Mouse (Mus musculus) kidney, adult 11 months (tissue): ENCODE data around the gene Furin.

ENCODE experiments used
- DNase-seq: peaks from one replicate; pipeline ENCODE4 v3.0.0; 2022

Gene Furin

DNA sequence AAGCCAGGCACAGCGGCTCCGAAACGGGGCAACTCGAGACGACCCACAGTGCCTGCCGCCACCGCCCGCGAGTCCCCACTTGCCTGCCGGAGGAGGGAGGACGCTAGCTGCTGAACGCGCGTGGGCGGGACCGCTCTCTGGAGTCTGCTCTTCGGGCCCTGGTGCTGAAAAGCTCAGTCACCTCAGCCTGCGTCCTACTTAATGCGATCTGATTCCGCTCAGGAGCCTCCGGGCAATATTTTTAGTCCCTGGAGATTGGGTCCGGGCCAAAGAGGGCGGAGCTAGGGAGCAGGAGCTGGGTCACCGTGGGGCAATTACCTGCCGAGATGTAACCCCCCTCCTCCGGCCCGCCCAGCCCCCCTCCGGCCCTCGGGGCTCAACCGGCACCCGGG is 34.6 kb downstream of the Furin start:
- peak; percentile 81 for DNase-seq

DNA sequence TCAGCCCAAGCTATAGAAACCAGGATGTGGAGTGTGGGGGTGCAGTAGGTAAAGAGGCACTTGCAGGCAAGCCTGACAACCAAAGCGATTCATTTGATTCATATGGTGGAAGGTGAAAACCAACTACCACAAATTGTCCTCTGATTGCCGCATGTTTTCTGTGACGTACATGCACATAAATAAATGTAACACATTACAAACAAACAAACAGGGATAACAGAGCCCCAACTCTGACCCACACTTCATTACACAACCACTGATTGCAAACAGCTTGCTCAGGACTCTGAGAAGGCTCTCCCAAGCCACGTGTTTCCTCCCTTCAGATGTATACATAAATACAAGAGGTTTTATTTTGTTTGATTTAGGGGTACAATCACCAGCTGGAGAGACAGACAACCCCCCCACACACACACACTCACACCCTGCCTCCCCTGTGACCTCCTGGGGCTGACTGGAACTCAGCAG is 35.2 kb downstream of the Furin start:
- DNase-seq: no peak

DNA sequence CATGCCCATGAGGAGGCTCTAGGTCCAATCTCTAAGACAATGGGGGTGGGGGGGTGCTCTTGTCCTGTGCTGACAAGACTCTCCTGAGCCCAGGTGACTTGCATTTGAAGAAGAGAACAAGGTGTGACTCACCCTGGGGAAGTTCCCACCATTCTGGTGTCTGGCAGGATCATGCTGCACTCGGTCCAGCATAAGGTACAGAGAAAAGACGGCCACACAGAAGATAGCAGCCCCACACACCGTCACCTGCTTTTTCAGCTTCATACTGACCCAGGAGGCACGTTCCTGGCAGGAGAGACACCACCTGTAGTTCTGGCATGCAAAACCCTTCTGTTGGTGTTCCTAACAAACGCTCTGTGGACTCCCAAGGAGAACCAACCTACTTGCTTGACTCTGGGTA is 35.8 kb downstream of the Furin start:
- DNase-seq: no peak

DNA sequence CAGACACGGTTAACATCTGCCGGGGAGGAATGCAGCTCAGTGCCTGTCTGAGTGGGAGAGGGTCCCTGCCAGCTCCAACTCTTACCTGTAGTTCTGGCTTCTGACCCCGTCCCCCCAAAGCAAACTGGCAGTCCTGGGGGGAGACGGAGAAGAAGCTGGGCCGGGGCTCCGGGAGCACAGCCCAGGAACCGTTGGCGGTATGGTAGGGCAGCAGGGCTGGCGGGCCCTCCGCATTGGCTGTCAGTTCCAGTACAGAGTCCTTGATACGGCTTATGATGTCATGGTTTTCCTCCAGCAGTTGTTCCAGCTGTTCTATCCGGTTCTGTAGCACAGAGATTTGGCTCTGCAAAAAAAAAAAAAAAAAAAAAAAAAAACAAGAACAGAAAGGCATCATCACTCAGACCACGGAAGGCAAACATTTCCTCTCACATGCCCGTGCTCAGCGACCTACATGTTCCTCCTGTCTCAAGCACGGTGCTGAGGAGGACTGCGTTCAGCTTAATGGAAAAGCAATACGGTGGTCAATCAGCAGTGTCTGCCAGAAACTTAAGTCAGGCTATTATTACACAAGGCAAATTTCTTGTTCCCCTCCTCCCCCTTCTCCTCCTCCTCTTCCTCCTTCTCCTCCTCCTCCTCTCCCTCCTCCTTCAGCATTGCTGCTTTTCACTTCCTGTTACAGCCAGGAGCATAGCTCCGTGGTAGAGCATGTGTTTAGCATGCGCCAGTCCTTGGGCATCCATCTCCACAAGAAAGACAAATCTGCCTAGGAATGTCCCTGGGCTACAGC is 36.4 kb downstream of the Furin start:
- DNase-seq: no peak

DNA sequence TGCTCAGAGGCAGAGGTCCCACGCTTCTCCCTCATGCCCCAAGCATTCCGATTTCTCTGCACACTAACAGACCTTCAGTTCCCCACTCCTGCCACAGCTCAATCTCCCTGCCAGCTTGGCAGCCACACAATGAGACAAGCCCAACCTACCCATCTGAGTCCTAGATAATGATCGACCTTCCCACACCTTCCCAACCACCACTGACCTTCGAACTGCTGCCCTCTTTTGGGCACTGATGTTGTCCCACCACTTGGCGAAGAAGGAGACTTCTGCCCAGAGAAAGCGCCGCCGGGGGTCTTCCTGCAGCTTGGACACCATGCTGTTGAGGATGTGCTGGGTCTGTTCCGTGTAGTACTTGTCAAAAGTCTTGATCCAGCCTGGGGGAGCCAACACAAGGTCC is 37.2 kb downstream of the Furin start:
- no peak for DNase-seq

DNA sequence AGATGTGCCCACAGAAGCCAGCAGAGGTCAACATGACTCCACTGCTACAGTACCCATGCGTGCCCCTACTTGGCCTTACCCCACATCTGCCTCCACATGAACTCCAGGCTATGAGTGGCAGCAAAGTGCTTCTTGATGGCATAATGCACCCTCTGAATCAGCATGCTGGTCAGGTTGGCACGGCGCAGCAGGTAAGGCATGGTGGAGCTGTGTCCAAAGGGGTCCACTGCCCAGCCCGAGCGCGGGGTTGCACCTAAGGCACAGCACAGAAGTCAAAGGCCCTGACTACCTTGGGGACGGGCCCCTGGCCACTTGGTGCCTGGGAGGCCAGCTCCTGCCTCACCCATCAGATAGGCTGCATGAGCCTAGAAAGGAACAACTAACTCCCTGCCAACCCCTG is 38.0 kb downstream of the Furin start:
- no peak for DNase-seq

DNA sequence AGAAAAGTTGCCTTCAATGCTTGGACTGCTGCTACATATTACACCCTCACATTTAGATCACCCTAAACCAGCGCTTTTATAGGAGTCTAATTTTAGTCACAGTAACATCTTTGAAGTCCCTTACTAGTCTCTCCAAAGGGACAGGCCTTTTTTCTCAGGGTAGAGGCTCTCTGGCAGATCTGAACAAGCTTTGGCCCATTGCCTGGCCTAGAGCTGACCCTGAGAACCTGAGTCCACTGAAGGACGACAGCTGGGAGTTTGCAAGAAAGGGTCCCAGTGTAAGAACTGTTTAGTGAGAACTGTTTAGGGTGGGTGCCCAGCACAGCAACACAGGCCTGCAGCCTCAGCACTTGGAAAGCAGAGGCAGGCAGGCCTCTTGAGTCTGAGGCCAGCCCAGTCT is 39.5 kb downstream of the Furin start:
- no peak for DNase-seq

DNA sequence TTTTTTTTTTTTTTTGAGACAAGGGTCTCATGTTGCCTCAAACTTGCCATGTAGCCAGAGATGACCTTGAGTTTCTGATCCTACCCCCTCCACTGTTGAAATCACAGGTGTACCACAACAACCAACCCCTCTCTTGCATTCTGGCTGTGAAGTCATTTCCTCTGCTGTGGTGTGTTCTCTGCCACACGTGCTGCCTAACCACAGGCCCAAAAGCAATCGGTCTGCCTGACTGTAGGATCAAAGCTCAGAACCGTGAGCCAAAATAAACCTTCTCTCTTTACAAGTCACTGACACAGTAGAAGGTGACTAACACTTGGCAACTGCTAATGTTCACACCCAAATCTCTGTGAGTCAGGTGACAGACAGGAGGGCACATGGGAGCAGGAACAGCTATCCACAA is 44.8 kb downstream of the Furin start:
- no peak for DNase-seq

DNA sequence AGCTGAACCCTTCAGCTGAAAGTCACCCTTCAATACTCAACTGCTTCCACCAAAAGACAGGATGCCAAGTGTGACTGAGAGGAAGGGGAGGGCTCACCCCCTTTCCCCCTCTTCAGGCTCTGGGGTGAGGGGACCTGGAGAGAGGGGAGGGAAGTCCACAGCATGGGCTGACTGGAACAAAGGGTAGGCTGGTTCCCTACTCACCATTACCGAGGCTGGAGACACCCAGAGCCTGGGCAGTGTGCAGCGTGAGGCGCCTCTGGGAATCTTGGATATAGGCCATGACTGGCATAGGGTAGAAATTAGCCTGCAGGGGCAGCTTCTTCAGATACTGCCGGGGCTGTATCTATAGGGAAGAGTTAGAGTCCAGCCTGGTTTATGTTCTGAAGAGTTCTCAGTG is 47.2 kb downstream of the Furin start:
- no peak for DNase-seq

DNA sequence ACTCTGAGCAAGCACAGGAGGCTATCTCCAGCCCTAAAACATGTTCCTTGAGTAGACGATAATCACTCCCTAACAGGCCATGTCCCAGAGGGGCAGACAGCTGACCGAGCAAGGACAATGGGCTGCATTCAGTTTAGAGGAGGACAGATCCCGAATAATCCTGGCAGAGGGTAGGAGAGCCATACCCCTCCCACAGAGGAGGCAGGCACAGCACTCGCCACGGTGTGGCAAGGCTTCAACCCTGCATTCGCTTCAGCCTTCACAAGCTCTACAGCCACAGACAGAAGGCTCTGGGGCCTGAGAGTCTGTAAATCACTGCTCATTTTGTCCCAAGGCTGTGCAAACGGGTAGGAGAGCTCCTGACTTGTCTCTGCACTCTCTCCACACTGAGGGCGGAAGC is 48.1 kb downstream of the Furin start:
- no peak for DNase-seq

DNA sequence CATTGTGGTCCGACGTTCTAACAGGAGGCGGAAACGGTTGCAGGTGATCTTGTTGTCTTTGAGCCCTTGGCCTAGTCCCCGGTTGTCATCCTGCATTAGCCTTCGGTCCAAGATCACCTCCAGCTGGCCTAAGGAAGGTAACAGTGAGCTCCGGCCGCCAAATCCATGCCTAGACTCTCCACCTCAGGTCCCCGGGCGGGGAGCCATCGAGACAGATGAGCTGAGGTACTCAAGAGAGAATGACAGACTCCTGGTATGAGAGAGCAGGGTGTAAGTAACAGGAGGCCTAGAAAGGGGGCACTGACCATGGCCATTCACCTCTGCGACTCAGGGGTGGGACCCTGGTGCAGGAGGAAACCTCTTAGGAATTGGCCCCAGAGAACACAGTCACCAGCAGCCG is 48.9 kb downstream of the Furin start:
- no peak for DNase-seq

DNA sequence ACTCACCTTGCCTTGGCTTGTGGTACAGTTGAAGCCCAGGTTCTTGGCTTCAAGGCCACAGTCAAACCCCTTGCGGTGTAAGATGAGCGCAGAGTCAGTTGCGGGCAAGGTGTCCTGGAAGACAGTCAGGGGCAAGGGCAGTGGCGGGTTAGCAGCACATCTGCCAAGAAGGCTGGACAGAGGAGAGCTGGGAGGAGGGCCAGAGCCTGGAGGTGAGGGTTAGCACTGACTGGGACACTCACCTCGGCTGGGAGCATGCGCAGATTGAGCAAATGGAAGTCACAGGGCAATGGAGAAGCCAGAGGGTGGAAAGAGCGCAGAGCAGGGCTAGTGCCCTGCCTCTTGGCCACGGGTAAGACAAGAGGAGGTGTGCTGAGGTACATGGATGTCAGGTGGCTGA is 52.3 kb downstream of the Furin start:
- DNase-seq: no peak

DNA sequence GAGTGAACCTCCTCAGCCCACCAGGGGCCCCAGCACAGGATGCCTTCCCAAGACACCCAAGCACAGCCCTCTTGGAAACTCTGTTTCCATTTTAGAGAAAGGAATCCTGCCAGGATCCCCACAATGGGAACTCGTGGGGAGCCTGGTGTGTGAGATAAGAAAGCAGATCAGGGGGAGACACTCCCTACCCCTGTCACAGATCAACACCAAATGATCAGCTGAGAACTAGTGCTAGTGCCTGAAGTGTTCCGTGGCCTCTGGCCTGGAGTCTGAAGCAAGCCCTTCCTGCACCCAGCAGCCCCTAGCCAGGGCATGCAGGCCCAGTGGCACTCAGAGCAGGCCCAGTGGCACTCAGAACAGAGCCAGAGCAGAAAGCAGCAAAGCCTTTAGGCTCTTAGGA is 54.4 kb downstream of the Furin start:
- DNase-seq: no peak

DNA sequence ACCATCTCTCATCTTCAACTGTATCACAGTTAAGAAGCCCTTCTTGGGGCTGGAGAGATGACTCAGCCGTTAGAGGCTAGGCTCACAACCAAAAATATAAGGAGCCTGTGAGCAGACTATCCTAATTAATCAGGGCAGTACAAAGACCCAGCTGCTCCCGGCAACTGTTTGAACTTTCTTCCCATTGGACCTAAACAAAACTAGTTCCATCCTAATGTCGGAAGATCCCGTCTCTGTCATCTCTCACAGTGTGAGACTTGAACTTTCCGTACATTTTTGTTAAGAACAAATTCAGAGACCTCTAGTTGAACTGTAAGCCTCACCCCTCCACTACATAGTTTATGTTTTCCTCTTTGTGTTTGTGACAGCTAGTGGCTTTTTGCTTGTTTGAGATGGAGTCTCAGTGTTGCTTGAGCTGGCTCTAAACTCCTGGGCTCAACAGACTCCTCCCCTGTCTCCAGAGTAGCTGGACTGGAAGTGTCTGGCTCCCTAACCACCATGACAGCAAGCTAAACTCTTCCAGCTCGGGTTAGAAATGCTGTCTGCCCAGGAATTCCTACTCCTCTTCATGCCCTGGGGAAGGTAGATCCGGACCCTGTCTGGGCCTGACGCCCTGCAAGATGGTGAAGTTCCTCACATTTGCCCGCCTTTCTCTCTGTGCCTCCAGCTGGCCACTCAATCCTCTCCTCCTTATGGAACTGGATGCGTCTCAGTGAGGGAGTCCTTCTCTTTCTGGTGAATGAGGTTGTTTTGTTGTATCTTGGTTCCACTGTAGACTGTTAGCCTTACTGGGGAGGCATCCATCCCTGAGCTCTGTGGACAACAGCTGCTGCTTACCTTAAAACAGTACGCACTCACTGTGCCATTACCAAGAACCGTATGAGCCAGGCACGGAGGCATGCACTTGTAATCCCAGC is 57.3 kb downstream of the Furin start:
- DNase-seq: no peak

DNA sequence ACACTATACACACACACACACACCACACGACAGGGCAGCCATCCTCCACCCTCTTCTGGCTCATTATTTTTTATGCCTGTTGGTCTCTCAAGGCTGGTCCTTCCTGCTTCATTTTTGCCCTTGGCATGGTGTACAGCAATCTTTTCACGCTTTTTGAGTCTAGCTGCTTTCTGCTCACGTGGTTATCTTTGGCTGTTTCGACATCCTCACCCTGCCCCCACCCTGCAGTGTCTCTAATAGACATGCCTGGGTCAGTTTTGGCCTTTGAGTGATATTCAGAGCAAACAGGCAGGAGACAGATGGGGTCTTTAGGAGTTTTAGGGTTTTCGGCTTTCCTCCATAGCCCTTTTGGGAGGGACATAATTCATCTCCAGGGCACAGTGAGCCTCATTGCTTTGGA is 58.4 kb downstream of the Furin start:
- no peak for DNase-seq

DNA sequence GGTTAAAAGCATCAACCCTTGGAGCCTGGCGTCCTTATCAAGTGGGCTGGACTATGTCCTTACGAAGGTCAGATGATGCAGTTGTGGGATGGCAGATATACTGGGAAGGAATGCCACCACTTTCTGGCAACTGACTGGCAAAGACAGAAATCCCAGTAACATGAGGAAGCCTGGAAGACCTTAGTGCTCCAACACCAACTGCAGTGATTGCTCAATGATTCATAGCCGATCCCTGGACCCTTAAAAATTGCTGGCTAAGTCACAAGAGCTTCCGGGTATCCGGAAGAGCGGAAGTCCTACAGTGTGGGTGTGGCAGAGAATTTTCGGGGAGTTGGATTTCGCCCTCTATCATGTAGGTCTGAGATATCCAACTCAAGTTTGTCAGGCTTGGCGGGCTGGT is 59.1 kb downstream of the Furin start:
- DNase-seq: no peak

DNA sequence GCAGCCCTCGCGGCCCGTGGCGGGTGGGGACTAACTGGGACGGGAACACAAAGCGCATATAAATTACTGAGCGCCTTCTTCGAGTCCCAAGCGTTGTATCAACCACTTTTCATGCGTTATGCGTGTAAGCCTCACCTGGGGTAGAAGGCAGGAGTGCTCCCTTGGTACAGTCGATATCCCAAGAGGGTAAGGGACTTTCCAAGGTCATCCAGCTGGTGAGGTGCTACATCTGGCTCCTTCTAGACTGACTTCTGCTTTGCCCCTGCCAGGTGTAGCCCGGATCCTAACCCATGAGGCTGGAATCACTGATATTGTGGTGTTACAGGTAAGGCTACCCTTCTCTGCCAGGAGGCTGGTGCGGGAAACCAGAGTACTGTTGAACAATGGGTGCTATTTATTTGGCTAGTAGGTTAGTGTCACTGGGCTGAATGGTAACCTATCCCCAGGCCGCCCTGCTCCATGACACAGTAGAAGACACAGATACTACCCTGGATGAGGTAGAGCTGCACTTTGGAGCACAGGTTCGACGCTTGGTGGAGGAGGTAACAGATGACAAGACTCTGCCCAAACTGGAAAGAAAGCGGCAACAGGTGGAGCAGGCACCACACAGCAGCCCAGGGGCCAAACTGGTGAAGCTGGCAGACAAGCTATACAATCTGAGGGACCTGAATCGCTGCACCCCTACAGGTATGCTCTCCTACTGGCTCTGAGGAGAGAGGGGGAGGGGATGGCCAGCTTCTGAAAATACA is 61.8 kb downstream of the Furin start:
- DNase-seq: no peak

DNA sequence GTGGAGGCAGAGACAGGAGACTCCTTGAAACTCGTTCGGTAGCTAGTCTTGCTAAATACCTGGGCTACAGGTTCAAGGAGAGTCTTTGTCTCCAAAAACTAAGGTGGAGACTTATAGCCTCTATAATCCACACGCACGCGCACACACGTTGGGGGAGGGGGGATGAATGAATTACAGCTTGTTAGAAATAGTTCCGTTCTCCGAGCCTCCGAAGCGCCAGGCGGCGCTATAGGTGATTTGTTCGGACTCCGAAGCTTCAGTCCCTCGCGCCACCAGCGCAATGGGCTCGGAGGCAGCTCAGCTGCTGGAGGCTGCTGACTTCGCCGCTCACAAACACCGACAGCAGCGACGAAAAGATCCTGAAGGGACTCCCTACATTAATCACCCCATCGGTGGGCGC is 62.4 kb downstream of the Furin start, which contains the start of gene Hddc3:
Gene Hddc3, plus strand, starts transcription at position 247 of the 400 bp plus-strand sequence.
- peak; percentile 90 for DNase-seq

DNA sequence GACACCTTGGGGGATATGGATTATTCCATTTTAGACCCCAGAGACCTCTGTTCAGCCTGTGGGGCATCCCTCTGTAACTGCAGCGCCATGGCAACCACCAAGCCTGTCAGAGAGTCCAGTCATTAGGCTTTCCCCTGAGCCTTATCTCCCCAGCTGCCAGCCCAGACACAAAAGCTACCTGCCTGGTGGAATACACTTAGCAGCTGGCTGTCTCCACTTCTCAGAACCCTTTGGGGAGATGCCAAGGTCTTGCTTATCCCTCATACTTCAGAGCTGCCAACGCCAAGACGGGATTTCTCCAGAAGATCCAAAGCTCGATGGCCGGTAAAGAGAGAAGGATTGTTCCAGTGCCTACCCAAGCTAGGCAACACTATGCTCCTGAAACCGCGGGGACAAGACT is 63.4 kb downstream of the Furin start:
- DNase-seq: no peak

DNA sequence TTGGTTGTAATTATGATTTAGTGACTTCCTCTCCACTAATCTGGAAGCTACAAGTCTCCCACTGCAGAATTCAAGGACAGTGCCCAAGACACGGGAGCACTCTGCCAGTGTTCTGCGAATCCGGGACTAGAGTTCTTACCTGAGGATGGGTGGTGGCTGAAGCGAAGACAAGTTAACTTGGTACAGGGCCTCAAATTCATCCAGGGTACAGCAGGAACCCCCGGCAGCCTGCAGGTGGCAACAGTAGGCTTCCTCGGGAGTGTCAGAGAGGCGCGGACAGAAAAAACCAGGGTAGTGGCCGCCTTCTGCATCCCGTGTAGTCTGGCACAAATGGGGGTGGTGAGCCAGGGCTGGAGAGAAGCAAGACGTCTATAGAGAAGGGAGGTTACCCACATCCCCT is 64.4 kb downstream of the Furin start, which contains the start of gene Unc45a:
Gene Unc45a, minus strand, starts transcription at position 213 of the 400 bp plus-strand sequence.
- DNase-seq: peak; percentile 77

DNA sequence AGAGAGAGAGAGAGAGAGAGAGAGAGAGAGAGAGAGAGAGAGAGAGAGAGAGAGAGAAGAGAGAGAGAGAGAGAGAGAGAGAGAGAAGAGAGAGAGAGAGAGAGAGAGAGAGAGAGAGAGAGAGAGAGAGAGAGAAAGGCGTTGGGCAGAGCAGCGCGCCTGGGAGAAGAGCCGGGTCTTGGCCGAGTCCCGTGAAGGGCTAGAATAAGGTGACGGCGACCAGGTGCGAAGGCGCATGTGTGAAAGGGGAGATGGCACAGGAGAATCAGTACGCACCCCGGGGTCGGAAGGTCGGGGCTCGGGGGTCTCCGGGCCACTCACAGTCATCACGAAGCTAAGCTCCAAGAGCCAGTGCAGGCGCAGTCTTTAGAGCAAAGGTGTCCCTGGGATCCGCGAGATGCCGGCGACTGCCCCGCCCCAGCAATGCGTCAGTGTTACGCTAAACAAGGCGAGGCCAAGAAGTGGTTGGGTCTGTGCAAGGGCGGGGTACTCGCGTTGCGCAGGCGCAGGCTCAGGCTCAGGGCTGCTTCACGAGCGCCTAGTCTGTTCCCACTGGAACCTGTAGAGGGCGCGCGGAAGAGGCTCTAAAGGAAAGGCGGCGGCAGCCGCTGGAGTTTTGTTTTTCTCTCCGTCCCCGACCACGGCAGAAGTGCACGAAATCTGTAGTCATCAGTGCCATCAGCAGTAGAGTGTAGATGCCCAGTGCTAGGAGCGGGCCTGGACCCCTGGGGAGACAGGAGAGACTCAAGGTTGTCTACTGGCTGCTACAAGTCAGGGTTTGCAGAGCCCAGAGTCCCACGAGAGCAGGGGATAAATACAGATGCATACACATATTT is 65.2 kb downstream of the Furin start:
- DNase-seq: peak; percentile 98

DNA sequence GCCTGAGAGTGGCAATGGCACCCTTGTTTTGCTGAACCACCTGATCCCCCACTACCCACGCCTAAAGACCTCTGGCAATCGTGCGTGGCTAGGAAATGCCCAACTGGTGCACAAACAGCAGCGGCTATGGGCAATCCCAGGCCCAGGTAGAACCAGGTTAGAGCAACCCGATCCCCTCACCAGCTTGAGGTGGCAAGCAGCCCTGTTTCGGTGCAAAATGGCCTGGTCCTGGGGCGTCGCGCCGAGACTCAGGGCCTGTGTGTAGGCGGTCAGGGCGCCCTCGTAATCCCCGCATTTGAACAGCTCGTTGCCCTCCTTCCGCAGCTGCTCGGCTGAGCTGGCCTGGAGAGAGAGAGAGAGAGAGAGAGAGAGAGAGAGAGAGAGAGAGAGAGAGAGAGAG is 65.9 kb downstream of the Furin start:
- peak; percentile 28 for DNase-seq
